Mouse (Mus musculus): ENCODE results near the gene Vmn2r84. TPM values are rescaled to one million over a fixed set of nuclear protein-coding genes. Genes with fewer than 3 reads are reported as not detected.
"Not testable (repeated sequence)": the region's sequence is repeated elsewhere in the genome, so short reads cannot be mapped to it uniquely, and the experiment has no call there.

The Vmn2r84 gene
- polyA plus RNA-seq, 1 experiment from 2014 or later, result not detected

GRCm38 (mm10) chr10:130368384-130368783 is 25.7 kb downstream of the Vmn2r84 start:
- Histone ChIP-seq H3K4me2 (replicated peaks) (no peak overlapping the region), H3K4me3 (no peak overlapping the region), H3K27me3 (replicated peaks) (no peaks in the 10 kb centered on the region), H3K36me3 (no peaks in the 10 kb centered on the region), H3K27ac (no peak overlapping the region), H3K9ac (no peak overlapping the region), H3K4me1 (no peaks in the 10 kb centered on the region), H3K9me3 (no peaks in the 10 kb centered on the region)
- ATAC-seq (ENCODE audit: low FRiP score, low read depth), result no peak

- no peak overlapping the region for H3K9ac ChIP-seq
- ATAC-seq (ENCODE audit: low FRiP score, low read depth), result no peak
Observed at GRCm38 (mm10) chr10:130364766-130365165, 29.4 kb downstream of the Vmn2r84 start.

GRCm38 (mm10) chr10:130363438-130364164 is 30.5 kb downstream of the Vmn2r84 start:
- H3K4me3 ChIP-seq, result no peak overlapping the region
- H3K4me1 ChIP-seq, result no peaks in the 10 kb centered on the region
- no peak overlapping the region for H3K9ac ChIP-seq
- no peaks in the 10 kb centered on the region for H3K9me3 ChIP-seq
- no peak overlapping the region for H3K4me2 ChIP-seq (replicated peaks)
- no peaks in the 10 kb centered on the region for H3K36me3 ChIP-seq
- H3K27me3 ChIP-seq (replicated peaks), result no peaks in the 10 kb centered on the region
- H3K27ac ChIP-seq, result no peak overlapping the region
- peak; percentile 76 for ATAC-seq (ENCODE audit: low FRiP score, low read depth)
- WGBS, result 66% methylated on average over 2 of the region's 2 CpGs

More at GRCm38 (mm10) chr10:130364766-130365165, 29.4 kb downstream of the Vmn2r84 start:
- H3K4me3 ChIP-seq, result no peak overlapping the region
- no peaks in the 10 kb centered on the region for H3K9me3 ChIP-seq
- no peak overlapping the region for H3K27ac ChIP-seq
- no peak overlapping the region for H3K4me2 ChIP-seq (replicated peaks)
- no peaks in the 10 kb centered on the region for H3K36me3 ChIP-seq
- H3K4me1 ChIP-seq, result no peaks in the 10 kb centered on the region
- no peaks in the 10 kb centered on the region for H3K27me3 ChIP-seq (replicated peaks)

GRCm38 (mm10) chr10:130344056-130344455 is 50.1 kb downstream of the Vmn2r84 start:
- H3K27ac ChIP-seq, result no peak overlapping the region
- WGBS, result 89% methylated on average over 1 of the region's 1 CpGs
- no peak overlapping the region for H3K4me3 ChIP-seq
- H3K36me3 ChIP-seq, result no peaks in the 10 kb centered on the region
- no peak overlapping the region for H3K9ac ChIP-seq
- H3K27me3 ChIP-seq (replicated peaks), result no peaks in the 10 kb centered on the region
- no peaks in the 10 kb centered on the region for H3K4me1 ChIP-seq
- H3K9me3 ChIP-seq, result no peaks in the 10 kb centered on the region
- H3K4me2 ChIP-seq (replicated peaks), result no peak overlapping the region
- ATAC-seq (ENCODE audit: low FRiP score, low read depth), result no peak

- H3K9me3 ChIP-seq; H3K36me3 ChIP-seq; H3K27me3 ChIP-seq (replicated peaks); H3K9ac ChIP-seq; H3K4me2 ChIP-seq (replicated peaks); H3K4me3 ChIP-seq; H3K4me1 ChIP-seq; H3K27ac ChIP-seq; ATAC-seq (ENCODE audit: low FRiP score, low read depth): not testable (repeated sequence)
- WGBS, result 86% methylated on average over 4 of the region's 4 CpGs
Observed at GRCm38 (mm10) chr10:130340050-130340449, 54.1 kb downstream of the Vmn2r84 start.

GRCm38 (mm10) chr10:130337581-130337980 is 56.6 kb downstream of the Vmn2r84 start:
- no peaks in the 10 kb centered on the region for H3K4me1 ChIP-seq
- H3K27me3 ChIP-seq (replicated peaks), result no peaks in the 10 kb centered on the region
- no peak overlapping the region for H3K4me2 ChIP-seq (replicated peaks)
- WGBS, result 74% methylated on average over 2 of the region's 2 CpGs
- H3K9me3 ChIP-seq, result no peaks in the 10 kb centered on the region
- H3K9ac ChIP-seq, result no peak overlapping the region
- no peaks in the 10 kb centered on the region for H3K36me3 ChIP-seq
- no peak overlapping the region for H3K27ac ChIP-seq
- H3K4me3 ChIP-seq, result no peak overlapping the region
- no peak for ATAC-seq (ENCODE audit: low FRiP score, low read depth)

GRCm38 (mm10) chr10:130336385-130336784 is 57.7 kb downstream of the Vmn2r84 start:
- H3K9ac ChIP-seq, result no peak overlapping the region
- 86% methylated on average over 1 of the region's 1 CpGs for WGBS
- H3K27me3 ChIP-seq (replicated peaks), result no peaks in the 10 kb centered on the region
- H3K27ac ChIP-seq, result no peak overlapping the region
- H3K4me2 ChIP-seq (replicated peaks), result no peak overlapping the region
- no peaks in the 10 kb centered on the region for H3K9me3 ChIP-seq
- no peaks in the 10 kb centered on the region for H3K4me1 ChIP-seq
- H3K36me3 ChIP-seq, result no peaks in the 10 kb centered on the region
- no peak for ATAC-seq (ENCODE audit: low FRiP score, low read depth)
- H3K4me3 ChIP-seq, result no peak overlapping the region

- Histone ChIP-seq H3K27me3 (replicated peaks) (no peaks in the 10 kb centered on the region), H3K4me2 (replicated peaks) (no peak overlapping the region), H3K9ac (no peak overlapping the region), H3K27ac (no peak overlapping the region), H3K9me3 (no peaks in the 10 kb centered on the region), H3K4me1 (no peaks in the 10 kb centered on the region), H3K4me3 (no peak overlapping the region), H3K36me3 (no peaks in the 10 kb centered on the region)
- no peak for ATAC-seq (ENCODE audit: low FRiP score, low read depth)
- 92% methylated on average over 1 of the region's 1 CpGs for WGBS
Observed at GRCm38 (mm10) chr10:130330711-130331110, 63.4 kb downstream of the Vmn2r84 start.

Other genes with a start within 250 kb of the Vmn2r84 start
- gene Olfr825, start 227.6 kb downstream of the Vmn2r84 start, polyA plus RNA-seq (2016; fragmentation: Nextera tagmentation; extraction: Ambion mirVana), result not detected in 2 replicates
- gene Olfr826, start 210.1 kb downstream of the Vmn2r84 start, polyA plus RNA-seq (2016; fragmentation: Nextera tagmentation; extraction: Ambion mirVana), result not detected in 2 replicates
- not detected in 2 replicates for gene Olfr827, start 179.9 kb downstream of the Vmn2r84 start, polyA plus RNA-seq (2016; fragmentation: Nextera tagmentation; extraction: Ambion mirVana)
- 24.2 and 27.6 TPM in 2 replicates for gene Neurod4, start 114.1 kb downstream of the Vmn2r84 start, polyA plus RNA-seq (2016; fragmentation: Nextera tagmentation; extraction: Ambion mirVana)
- gene Tespa1, start 71.5 kb downstream of the Vmn2r84 start, polyA plus RNA-seq (2016; fragmentation: Nextera tagmentation; extraction: Ambion mirVana), result 0.27 and 0.44 TPM in 2 replicates
- gene Vmn2r85, start 35.4 kb upstream of the Vmn2r84 start, polyA plus RNA-seq (2016; fragmentation: Nextera tagmentation; extraction: Ambion mirVana), result not detected in 2 replicates
- not detected in 2 replicates for gene Vmn2r86, start 61.7 kb upstream of the Vmn2r84 start, polyA plus RNA-seq (2016; fragmentation: Nextera tagmentation; extraction: Ambion mirVana)
- 0.13 TPM in 1 of 2 replicates, not detected in the other for gene Vmn2r87, start 103.1 kb upstream of the Vmn2r84 start, polyA plus RNA-seq (2016; fragmentation: Nextera tagmentation; extraction: Ambion mirVana)

Data from neural tube, embryonic 12.5 days (tissue).